Mouse (Mus musculus) ovary, adult 18-20 months (tissue): Measurements from ENCODE around the gene Mllt1.

Experiments used
- DNase-seq: peaks from one replicate; pipeline ENCODE4 v3.0.0; 2022; ENCODE audit warnings: low spot score, mixed read lengths

Mllt1 gene

GRCm38 (mm10) chr17:56877426-56877825 lies 57.8 kb downstream of the Mllt1 start:
- no peak for DNase-seq

GRCm38 (mm10) chr17:56876981-56877380 lies 58.2 kb downstream of the Mllt1 start:
- no peak for DNase-seq

GRCm38 (mm10) chr17:56876465-56876864 lies 58.8 kb downstream of the Mllt1 start:
- DNase-seq, result no peak

GRCm38 (mm10) chr17:56874936-56875651 lies 60.1 kb downstream of the Mllt1 start, which contains the start of gene 1700061G19Rik:
Gene 1700061G19Rik (plus strand): TSS chr17:56875477.
- DNase-seq, result no peak

- DNase-seq, result no peak
Observed at GRCm38 (mm10) chr17:56874237-56874636, 61.0 kb downstream of the Mllt1 start, which contains the start of gene Acsbg2. Gene Acsbg2 (minus strand): TSS chr17:56874447.

- DNase-seq, result no peak
Observed at GRCm38 (mm10) chr17:56872512-56872911, 62.7 kb downstream of the Mllt1 start.

GRCm38 (mm10) chr17:56871767-56872166 lies 63.4 kb downstream of the Mllt1 start:
- DNase-seq, result no peak

- DNase-seq, result no peak
Observed at GRCm38 (mm10) chr17:56870287-56870953, 64.8 kb downstream of the Mllt1 start.

GRCm38 (mm10) chr17:56869481-56869977 lies 65.7 kb downstream of the Mllt1 start:
- DNase-seq, result no peak

GRCm38 (mm10) chr17:56866071-56866470 lies 69.1 kb downstream of the Mllt1 start:
- no peak for DNase-seq

GRCm38 (mm10) chr17:56861197-56861596 lies 74.0 kb downstream of the Mllt1 start:
- DNase-seq, result no peak

GRCm38 (mm10) chr17:56858922-56859321 lies 76.3 kb downstream of the Mllt1 start:
- no peak for DNase-seq

- DNase-seq, result no peak
Observed at GRCm38 (mm10) chr17:56858216-56858615, 77.0 kb downstream of the Mllt1 start.

- DNase-seq, result no peak
Observed at GRCm38 (mm10) chr17:56855421-56855820, 79.8 kb downstream of the Mllt1 start.

GRCm38 (mm10) chr17:56851167-56851566 lies 84.0 kb downstream of the Mllt1 start:
- no peak for DNase-seq

- DNase-seq, result no peak
Observed at GRCm38 (mm10) chr17:56849710-56850109, 85.5 kb downstream of the Mllt1 start.

GRCm38 (mm10) chr17:56848785-56849184 lies 86.4 kb downstream of the Mllt1 start:
- no peak for DNase-seq

- no peak for DNase-seq
Observed at GRCm38 (mm10) chr17:56843678-56844077, 91.5 kb downstream of the Mllt1 start.
